Mouse (Mus musculus): ENCODE data around the gene Cdc40. TPM values are rescaled to one million over a fixed set of nuclear protein-coding genes. Genes with fewer than 3 reads are reported as not detected.

Cdc40 gene
- polyA plus RNA-seq (2012; rRNA removed; ENCODE audit: low replicate concordance) = 7.7 and 15.3 TPM in 2 replicates

GRCm38 (mm10) chr10:40882831-40883643 lies at the start of gene Cdc40, which contains the start of gene Wasf1:
Cdc40 (minus strand) TSS chr10:40883311.
Wasf1 (plus strand) TSS chr10:40883475.

Other genes starting within 250 kb of the Cdc40 start
- gene Mettl24, start 200.0 kb downstream of the Cdc40 start, polyA plus RNA-seq (2012; rRNA removed; ENCODE audit: low replicate concordance) = 2.7 and 3.4 TPM in 2 replicates
- 0.89 and 2.5 TPM in 2 replicates for gene Wasf1, start 164 bp upstream of the Cdc40 start, polyA plus RNA-seq (2012; rRNA removed; ENCODE audit: low replicate concordance)
- gene Gpr6, start 189.0 kb upstream of the Cdc40 start, polyA plus RNA-seq (2012; rRNA removed; ENCODE audit: low replicate concordance) = 0.34 and 0.83 TPM in 2 replicates